Mouse (Mus musculus) small intestine, adult 2 months (tissue): ENCODE results near the gene Asxl1.

Experiments used
- CTCF ChIP-seq: fragments of 200-500 bp; IDR thresholded peaks from 2 replicates; pipeline ENCODE4 v1.5.1; 2012; ENCODE audit warnings: low read depth, mild to moderate bottlenecking, control low read depth, inconsistent platforms, low read length, moderate library complexity, mixed read lengths; ENCODE audit not compliant: insufficient replicate concordance, insufficient read length; ENCODE audit errors: extremely low read depth
- POLR2A ChIP-seq: fragments of 200-500 bp; IDR thresholded peaks from 2 replicates; pipeline ENCODE4 v1.6.1; 2012; ENCODE audit warnings: low read depth, mild to moderate bottlenecking, control low read depth, inconsistent platforms, low read length, moderate library complexity

- no peak for TF ChIP-seq POLR2A
- no peak for TF ChIP-seq CTCF
Observed at GRCm38 (mm10) chr2:153423113-153423512, 77.5 kb downstream of the Asxl1 start.
